Mouse (Mus musculus) brain, embryonic 14.5 days (tissue): ENCODE data around the gene Neurod4.

Source experiments
- CTCF ChIP-seq: fragments of 200-500 bp; IDR thresholded peaks from 2 replicates; pipeline ENCODE4 v1.5.1; 2012; ENCODE audit warnings: inconsistent platforms, mild to moderate bottlenecking, moderate library complexity, borderline replicate concordance; ENCODE audit not compliant: insufficient read depth, insufficient read length; ENCODE audit errors: extremely low read depth
- POLR2A ChIP-seq: fragments of 200-500 bp; IDR thresholded peaks from 2 replicates; pipeline ENCODE4 v1.6.1; 2012; ENCODE audit warnings: mild to moderate bottlenecking, inconsistent platforms, borderline replicate concordance; ENCODE audit not compliant: poor library complexity, insufficient read depth, insufficient read length, severe bottlenecking; ENCODE audit errors: extremely low read depth

- TF ChIP-seq CTCF (no peak), POLR2A (no peak)
Measured at GRCm38 (mm10) chr10:130238318-130239209, 41.5 kb downstream of the Neurod4 start.
